19 mouse cellular contexts compared by ENCODE assay signal in the genomic region with DNA sequence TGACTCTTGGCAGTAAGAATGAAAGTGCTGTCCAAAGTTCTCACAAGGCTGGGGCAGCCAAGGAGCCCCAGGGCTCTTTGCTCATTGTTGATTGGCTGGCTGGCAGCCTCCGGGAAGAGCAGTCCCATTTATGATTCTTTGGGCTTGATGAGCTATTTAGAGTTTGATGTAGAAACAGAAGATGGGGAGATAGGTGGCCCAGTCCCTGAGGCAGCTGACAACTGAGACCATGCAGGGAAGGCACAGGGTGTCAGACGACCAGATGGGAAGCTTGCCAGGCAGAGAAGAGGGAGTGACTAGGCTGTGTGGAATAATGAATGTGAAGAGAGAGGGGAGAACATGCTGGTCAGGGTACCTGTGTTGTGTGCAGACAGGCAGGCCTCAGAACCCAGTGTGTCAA. TPM values are rescaled to one million over a fixed set of nuclear protein-coding genes. Genes with fewer than 3 reads are reported as not detected.
A peak's percentile ranks its signal among the peaks of the same experiment; 100 is the strongest.
DNase-seq lines count a peak whose midpoint lies in the region; ATAC-seq and TF ChIP-seq lines count a peak whose summit lies in the region.
"Had no signal": no experiment of that assay in that cellular context is flagged by ENCODE, and none has a peak within 500 bp of the region (broad histone marks: within the 10 kb centered on the region; RNA-seq: fewer than 3 reads in every experiment).

No protein-coding gene starts in this region.

- 31% methylated on average over 2 of the region's 2 CpGs for WGBS in heart, embryonic 11.5 days (ENCODE audit: insufficient replicate concordance)
- 37% methylated on average over 2 of the region's 2 CpGs for WGBS in liver, embryonic 12.5 days (ENCODE audit: insufficient replicate concordance)
- WGBS in forebrain, postnatal 0 days: 20% methylated on average over 2 of the region's 2 CpGs

- ATAC-seq in heart, embryonic 11.5 days (replicated peaks; ENCODE audit: insufficient number of reproducible peaks, low FRiP score, low TSS enrichment): no peak
- ATAC-seq in liver, embryonic 12.5 days: no peak
- ATAC-seq in forebrain, postnatal 0 days: peak; percentile 36; the same call in 1 of the 2 replicates
- ATAC-seq: activated CD4-positive, CD25-positive, alpha-beta regulatory T cell, adult 4 months; midbrain, embryonic 16.5 days had no signal

- H3K27me3 ChIP-seq in heart, embryonic 11.5 days (ENCODE audit: control insufficient read depth, insufficient read depth, low read length): no peaks in the 10 kb centered on the region
- H3K27me3 ChIP-seq in liver, embryonic 12.5 days (replicated peaks): 0 out of 2 replicates have a peak, but pooled peaks cover 5% of the 10 kb centered on the region
- no peaks in the 10 kb centered on the region for H3K27me3 ChIP-seq in forebrain, postnatal 0 days (ENCODE audit: insufficient read depth, low read length)
- H3K27me3 ChIP-seq: embryonic facial prominence, embryonic 12.5 days had no signal

- DNase-seq in heart, postnatal 25 days (ENCODE audit: low spot score): no peak
- DNase-seq in liver (no peak), adipocyte (ENCODE audit: low spot score) (peak; percentile 41)
- no peak for DNase-seq in forebrain, postnatal 0 days
- no peak for DNase-seq in embryo, embryonic 9.5 days (ENCODE audit: extremely low spot score)
- no peak for DNase-seq in thymus, postnatal 0 days (ENCODE audit: low spot score)
- DNase-seq: cerebellum, adult 11-12 months; gastrocnemius, postnatal 10 days; kidney, adult 18-20 months; kidney, postnatal 25 days; right cerebral cortex, postnatal 25 days; thymus, postnatal 4 days had no signal

- no peak for TF ChIP-seq CTCF in forebrain, postnatal 0 days (IDR thresholded peaks at IDR 0.05; ENCODE audit: low read depth)

- peaks cover 40% of the 10 kb centered on the region for H3K4me1 ChIP-seq in heart, embryonic 11.5 days (ENCODE audit: control insufficient read depth, insufficient read depth, low read length)
- peaks cover 70% of the 10 kb centered on the region for H3K4me1 ChIP-seq in liver, embryonic 12.5 days
- 0 out of 2 replicates have a peak, but pooled peaks cover 9% of the 10 kb centered on the region for H3K4me1 ChIP-seq in forebrain, postnatal 0 days (ENCODE audit: insufficient read depth)

- no peak overlapping the region for H3K9ac ChIP-seq in heart, embryonic 11.5 days (ENCODE audit: low read depth, low read length)
- peak overlapping the region; percentile 1; the same call in 1 of the 2 replicates for H3K9ac ChIP-seq in liver, embryonic 12.5 days
- no peak overlapping the region for H3K9ac ChIP-seq in forebrain, postnatal 0 days
- H3K9ac ChIP-seq: embryonic facial prominence, embryonic 12.5 days; hindbrain, embryonic 14.5 days had no signal

- no peak overlapping the region for H3K4me3 ChIP-seq in heart, embryonic 11.5 days (ENCODE audit: low read depth, low read length)
- no peak overlapping the region for H3K4me3 ChIP-seq in liver, embryonic 12.5 days
- no peak overlapping the region for H3K4me3 ChIP-seq in forebrain, postnatal 0 days (ENCODE audit: low read depth, low read length)
- H3K4me3 ChIP-seq: embryonic facial prominence, embryonic 12.5 days had no signal

- intact Hi-C loops in heart, postnatal 25 days (cut with DNase I): loop anchor here (5.0 to 10.0 kb wide), 3 partner anchors 161 to 329 kb away; a partner anchor contains a TSS

- H3K4me2 ChIP-seq in heart, embryonic 11.5 days: no peak overlapping the region
- peak overlapping the region; percentile 15; the same call in 1 of the 2 replicates for H3K4me2 ChIP-seq in liver, embryonic 12.5 days
- H3K4me2 ChIP-seq in forebrain, postnatal 0 days (ENCODE audit: low read depth): no peak overlapping the region
- H3K4me2 ChIP-seq: embryonic facial prominence, embryonic 12.5 days; hindbrain, embryonic 14.5 days had no signal

- peak overlapping the region; percentile 69 for H3K27ac ChIP-seq in heart, embryonic 11.5 days (ENCODE audit: low read depth, low read length)
- H3K27ac ChIP-seq in liver, embryonic 12.5 days: 0 out of 2 replicates have a peak overlapping the region, but pooled peaks have one; percentile 45
- no peak overlapping the region for H3K27ac ChIP-seq in forebrain, postnatal 0 days (ENCODE audit: low read depth, low read length)
- H3K27ac ChIP-seq: embryonic facial prominence, embryonic 12.5 days; hindbrain, embryonic 14.5 days had no signal

- no peaks in the 10 kb centered on the region for H3K36me3 ChIP-seq in heart, embryonic 11.5 days (ENCODE audit: control insufficient read depth, insufficient read depth, low read length)
- peaks cover 59% of the 10 kb centered on the region for H3K36me3 ChIP-seq in liver, embryonic 12.5 days
- H3K36me3 ChIP-seq in forebrain, postnatal 0 days (ENCODE audit: insufficient read depth): peaks cover 5% of the 10 kb centered on the region; the same call in 1 of the 2 replicates

- no peaks in the 10 kb centered on the region for H3K9me3 ChIP-seq in heart, embryonic 11.5 days (replicated peaks; ENCODE audit: control insufficient read depth, low read length)
- no peaks in the 10 kb centered on the region for H3K9me3 ChIP-seq in liver, embryonic 12.5 days (replicated peaks)
- no peaks in the 10 kb centered on the region for H3K9me3 ChIP-seq in forebrain, postnatal 0 days (ENCODE audit: low read length)
- H3K9me3 ChIP-seq: embryonic facial prominence, embryonic 12.5 days had no signal

RNA-seq across cellular contexts. Expression of a gene that starts 22.2 kb away (rescaled TPM):
- 16.5 and 19.7 TPM in 2 replicates for polyA plus RNA-seq in heart, embryonic 11.5 days (2014; fragmentation: Nextera tagmentation; extraction: Ambion mirVana)
- 10 to 100 TPM; 27.4 to 30.6 TPM for total RNA-seq in heart, postnatal 25 days (2021)
- 105 and 116 TPM in 2 replicates for polyA plus RNA-seq in liver, embryonic 12.5 days (2016; fragmentation: Nextera tagmentation; extraction: Ambion mirVana)
- total RNA-seq in forebrain, postnatal 0 days (2014; rRNA removed): 61.0 and 67.9 TPM in 2 replicates
- polyA plus RNA-seq in forebrain, postnatal 0 days (2015; fragmentation: Nextera tagmentation; extraction: Ambion mirVana): 47.2 and 55.4 TPM in 2 replicates
- polyA plus RNA-seq in thymus, postnatal 0 days (2015; fragmentation: Nextera tagmentation; extraction: Ambion mirVana): 35.6 and 40.4 TPM in 2 replicates

RNA-seq across cellular contexts. Expression of a gene that starts 48.6 kb away (rescaled TPM):
- polyA plus RNA-seq in heart, embryonic 11.5 days (2014; fragmentation: Nextera tagmentation; extraction: Ambion mirVana): 0.34 and 0.50 TPM in 2 replicates
- total RNA-seq in heart, postnatal 25 days (2021): 1 to 10 TPM; 4.2 to 5.2 TPM
- polyA plus RNA-seq in liver, embryonic 12.5 days (2016; fragmentation: Nextera tagmentation; extraction: Ambion mirVana): 1.3 and 1.4 TPM in 2 replicates
- total RNA-seq in forebrain, postnatal 0 days (2014; rRNA removed): 0.10 and 0.38 TPM in 2 replicates
- 0.26 and 0.67 TPM in 2 replicates for polyA plus RNA-seq in forebrain, postnatal 0 days (2015; fragmentation: Nextera tagmentation; extraction: Ambion mirVana)
- 0.09 and 0.25 TPM in 2 replicates for polyA plus RNA-seq in thymus, postnatal 0 days (2015; fragmentation: Nextera tagmentation; extraction: Ambion mirVana)
- polyA plus RNA-seq: activated CD4-positive, CD25-positive, alpha-beta regulatory T cell, adult 4 months; limb, embryonic 11.5 days; midbrain, embryonic 16.5 days had no signal
